Mouse (Mus musculus) ES-Bruce4 (cell line): Measurements from ENCODE around the gene 6430548M08Rik.

Experiments
- EP300 ChIP-seq: IDR thresholded peaks from 2 replicates; pipeline ENCODE4 v1.6.1; 2011; ENCODE audit warnings: low read depth, low read length; ENCODE audit not compliant: insufficient read depth
- POLR2A ChIP-seq: IDR thresholded peaks from one replicate; pipeline ENCODE4 v1.8.1; 2011; ENCODE audit warnings: low read length; ENCODE audit not compliant: insufficient read depth

GRCm38 (mm10) chr8:120109149-120109548 is 4.8 kb upstream of the 6430548M08Rik start:
- TF ChIP-seq POLR2A, result no peak
- TF ChIP-seq EP300, result no peak
